Mouse (Mus musculus): ENCODE data around the gene Nanos3. TPM values are rescaled to one million over a fixed set of nuclear protein-coding genes. Genes with fewer than 3 reads are reported as not detected.

Nanos3 gene
- not detected for total RNA-seq (2023)

GRCm38 (mm10) chr8:84185117-84185516 is at the start of gene Nanos3:
Gene Nanos3 (minus strand): TSS chr8:84185217.

GRCm38 (mm10) chr8:84147769-84148530 is 37.1 kb downstream of the Nanos3 start, which contains the start of the genes Cc2d1a and 4930432K21Rik:
Gene Cc2d1a (minus strand): TSS chr8:84147936.
Gene 4930432K21Rik (plus strand): TSS chr8:84148025.

GRCm38 (mm10) chr8:84125656-84126055 is 59.4 kb downstream of the Nanos3 start, which contains the start of gene Podnl1:
Gene Podnl1 (plus strand): TSS chr8:84125989.

Other genes starting within 250 kb of the Nanos3 start
- under 1 TPM; 0.18 to 0.39 TPM for gene Gm10644, start 230.0 kb downstream of the Nanos3 start, total RNA-seq (2023)
- 1 to 10 TPM; 1.5 to 2.7 TPM for gene Asf1b, start 229.7 kb downstream of the Nanos3 start, total RNA-seq (2023)
- 10 to 100 TPM; 37.3 to 41.3 TPM for gene Prkaca, start 212.2 kb downstream of the Nanos3 start, total RNA-seq (2023)
- gene Samd1, start 187.5 kb downstream of the Nanos3 start, total RNA-seq (2023), result 10 to 100 TPM; 55.2 to 55.6 TPM
- under 1 TPM; 0.39 to 0.55 TPM for gene 1700067K01Rik, start 183.7 kb downstream of the Nanos3 start, total RNA-seq (2023)
- not detected for gene 2210011C24Rik, start 173.0 kb downstream of the Nanos3 start, total RNA-seq (2023)
- gene Palm3, start 163.7 kb downstream of the Nanos3 start, total RNA-seq (2023), result not detected
- gene Il27ra, start 142.6 kb downstream of the Nanos3 start, total RNA-seq (2023), result 10 to 100 TPM; 13.8 to 15.3 TPM
- not detected for gene Rln3, start 140.2 kb downstream of the Nanos3 start, total RNA-seq (2023)
- 1 to 10 TPM; 1.1 to 2.1 TPM for gene Gm10643, start 120.1 kb downstream of the Nanos3 start, total RNA-seq (2023)
- gene Rfx1, start 118.4 kb downstream of the Nanos3 start, total RNA-seq (2023), result 10 to 100 TPM; 57.0 to 63.2 TPM
- 10 to 100 TPM; 30.4 to 30.5 TPM for gene Dcaf15, start 80.4 kb downstream of the Nanos3 start, total RNA-seq (2023)
- gene Podnl1, start 59.2 kb downstream of the Nanos3 start, total RNA-seq (2023), result 1 to 10 TPM in 1 of 2 experiments, under 1 TPM in 1; 0.39 to 1.0 TPM
- gene Cc2d1a, start 37.3 kb downstream of the Nanos3 start, total RNA-seq (2023), result 10 to 100 TPM; 23.8 to 30.1 TPM
- not detected for gene 4930432K21Rik, start 37.2 kb downstream of the Nanos3 start, total RNA-seq (2023)
- 10 to 100 TPM; 46.3 to 48.9 TPM for gene Zswim4, start 51.8 kb upstream of the Nanos3 start, total RNA-seq (2023)
- gene D8Ertd738e, start 64.5 kb upstream of the Nanos3 start, total RNA-seq (2023), result 100 to 1,000 TPM; 218 to 227 TPM
- 10 to 100 TPM; 16.5 to 18.9 TPM for gene Mri1, start 72.1 kb upstream of the Nanos3 start, total RNA-seq (2023)
- 10 to 100 TPM; 17.1 to 21.0 TPM for gene Ccdc130, start 85.2 kb upstream of the Nanos3 start, total RNA-seq (2023)
- 1 to 10 TPM in 1 of 2 experiments, under 1 TPM in 1; 0.43 to 1.5 TPM for gene Cacna1a, start 203.2 kb upstream of the Nanos3 start, total RNA-seq (2023)